Comparison of ENCODE assay signal across 14 mouse cellular contexts in the genomic region with DNA sequence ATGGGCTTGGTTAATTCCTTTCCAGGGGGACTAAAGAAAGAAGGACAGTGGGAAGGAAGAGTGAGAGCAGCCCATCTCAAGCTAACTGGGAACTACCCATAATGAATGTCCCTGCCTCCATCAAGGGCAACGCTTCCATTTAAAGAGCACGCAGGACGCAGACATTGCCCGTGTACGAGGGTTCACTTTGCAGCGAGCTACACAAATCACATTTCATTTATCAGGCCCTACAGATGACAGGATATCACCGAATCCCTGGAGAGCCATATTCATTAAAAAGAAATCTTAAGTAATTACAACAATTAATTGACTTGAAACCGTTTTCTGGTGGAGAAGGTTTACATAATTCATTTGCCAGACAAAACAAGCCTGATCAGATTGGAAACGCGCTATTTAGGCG.
"Had no signal": no experiment of that assay in that cellular context is flagged by ENCODE, and none has a peak within 500 bp of the region (broad histone marks: within the 10 kb centered on the region; RNA-seq: fewer than 3 reads in every experiment).

No protein-coding gene starts in this region.

- H3K27me3 ChIP-seq: limb, embryonic 12.5 days; liver, embryonic 13.5 days; lung, embryonic 15.5 days; megakaryocyte, embryonic 14.5 days had no signal

- H3K4me3 ChIP-seq: limb, embryonic 12.5 days; liver, embryonic 13.5 days; lung, embryonic 15.5 days; megakaryocyte, embryonic 14.5 days had no signal

- H3K9me3 ChIP-seq: limb, embryonic 12.5 days; liver, embryonic 13.5 days; lung, embryonic 15.5 days had no signal

- H3K4me2 ChIP-seq: limb, embryonic 12.5 days; liver, embryonic 13.5 days; lung, embryonic 15.5 days had no signal

- DNase-seq: kidney, adult 9 months; kidney, postnatal 36 days; layer of hippocampus, adult 9-11 months; liver; liver, embryonic 13.5 days; liver, postnatal 0 days; lung, postnatal 14 days; thymus, postnatal 4 days had no signal

- H3K27ac ChIP-seq: kidney, postnatal 0 days; limb, embryonic 12.5 days; liver, embryonic 13.5 days; lung, embryonic 15.5 days; macrophage; stomach, postnatal 0 days had no signal

- H3K36me3 ChIP-seq: limb, embryonic 12.5 days; liver, embryonic 13.5 days; lung, embryonic 15.5 days had no signal

- H3K9ac ChIP-seq: limb, embryonic 12.5 days; liver, embryonic 13.5 days; liver, postnatal 0 days; lung, embryonic 15.5 days had no signal

- H3K4me1 ChIP-seq: limb, embryonic 12.5 days; liver, embryonic 13.5 days; lung, embryonic 15.5 days; megakaryocyte, embryonic 14.5 days had no signal

- ATAC-seq: liver, postnatal 0 days had no signal
